Mouse (Mus musculus) bone marrow, adult 2 months (tissue): ENCODE results near the gene Dhx8.

Experiments used
- CTCF ChIP-seq: fragments of 200-500 bp; IDR thresholded peaks from 2 replicates; pipeline ENCODE4 v1.5.1; 2011; ENCODE audit warnings: low read length, control low read depth; ENCODE audit not compliant: control insufficient read depth, insufficient read depth
- POLR2A ChIP-seq: fragments of 200-500 bp; IDR thresholded peaks from 2 replicates; pipeline ENCODE4 v1.6.1; 2011; ENCODE audit warnings: low read depth, mild to moderate bottlenecking, control low read depth, low read length, borderline replicate concordance; ENCODE audit not compliant: control insufficient read depth

DNA sequence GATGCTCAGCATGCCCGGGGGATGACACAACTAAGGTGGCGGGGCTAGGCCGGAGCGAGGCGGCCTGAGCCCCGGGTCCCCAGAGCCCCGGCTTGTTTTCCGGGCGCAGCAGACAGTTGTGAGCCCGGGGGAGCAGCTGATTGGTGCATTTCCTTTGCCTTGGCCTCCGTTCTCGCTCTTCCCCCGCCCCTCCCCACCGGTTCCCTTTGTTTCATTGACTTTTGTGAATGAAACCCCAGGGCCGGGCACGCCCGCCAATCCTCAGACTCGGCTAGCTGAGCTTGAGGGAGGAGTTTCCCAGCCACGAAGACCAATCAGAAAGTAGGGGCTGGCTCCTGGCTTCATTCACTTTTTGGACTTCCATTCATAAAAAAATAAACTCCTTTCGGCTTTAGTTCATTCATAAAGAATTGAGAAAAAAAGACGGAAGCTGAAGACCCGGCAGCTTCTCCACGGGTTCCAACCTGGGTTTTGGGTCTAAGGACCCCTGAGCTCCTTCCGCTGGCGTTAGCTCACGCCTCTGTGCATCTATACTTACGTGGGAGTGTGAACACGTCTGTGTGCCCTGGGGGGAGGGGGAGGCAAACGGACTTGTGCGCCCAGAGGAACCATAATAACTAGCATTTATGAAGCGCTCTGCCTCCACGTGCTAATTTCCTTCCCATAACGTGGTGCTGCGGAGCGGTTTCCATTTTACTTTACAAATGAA, 52.6 kb downstream of the Dhx8 start, which contains the start of gene Etv4:
- no peak for TF ChIP-seq POLR2A
- TF ChIP-seq CTCF, result no peak
